ENCODE assay signal across 12 mouse cellular contexts in the genomic region with DNA sequence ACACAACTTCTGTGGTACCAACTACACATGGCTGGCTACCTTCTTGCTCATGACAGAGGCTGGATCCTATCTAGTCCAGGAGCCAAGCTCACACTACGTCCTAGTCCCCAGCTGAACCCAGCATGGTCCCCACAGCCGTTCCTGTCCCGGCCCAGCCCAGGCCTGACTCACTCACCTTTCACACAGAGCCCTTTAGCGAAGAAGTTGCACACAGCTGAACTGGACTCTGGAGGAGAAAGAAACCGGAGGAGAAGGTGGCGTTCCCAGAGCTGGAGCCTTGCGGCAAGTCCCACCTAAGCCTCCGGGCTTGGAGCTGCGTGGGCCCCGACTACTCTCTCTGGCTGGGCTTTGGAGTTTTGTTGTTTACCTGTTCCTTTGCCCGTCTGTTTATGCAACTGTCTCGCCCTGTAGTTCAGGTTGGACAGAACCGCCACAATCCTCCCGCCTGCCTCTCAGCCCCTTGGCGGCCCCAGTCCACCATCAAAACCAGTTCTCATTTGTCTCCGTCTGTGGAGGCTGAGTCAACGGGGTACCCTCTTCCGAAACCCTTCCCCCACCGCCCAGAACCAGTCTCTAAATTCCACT. TPM values are rescaled to one million over a fixed set of nuclear protein-coding genes. Genes with fewer than 3 reads are reported as not detected.
A peak's percentile ranks its signal among the peaks of the same experiment; 100 is the strongest.
DNase-seq lines count a peak whose midpoint lies in the region; ATAC-seq lines count a peak whose summit lies in the region.
"Had no signal": no experiment of that assay in that cellular context is flagged by ENCODE, and none has a peak within 500 bp of the region (broad histone marks: within the 10 kb centered on the region; RNA-seq: fewer than 3 reads in every experiment).

No protein-coding gene starts in this region.

- WGBS in heart, embryonic 15.5 days: 61% methylated on average over 19 of the region's 19 CpGs
- WGBS in limb, embryonic 11.5 days: 44% methylated on average over 19 of the region's 19 CpGs

- no peak overlapping the region for H3K4me2 ChIP-seq in heart, embryonic 15.5 days
- no peak overlapping the region for H3K4me2 ChIP-seq in limb, embryonic 11.5 days (ENCODE audit: low read depth, severe bottlenecking)

- ATAC-seq in heart, embryonic 15.5 days (replicated peaks; ENCODE audit: insufficient number of reproducible peaks, insufficient read depth, low FRiP score, low read depth): no peak
- no peak for ATAC-seq in limb, embryonic 11.5 days (ENCODE audit: insufficient number of reproducible peaks, low FRiP score, low TSS enrichment, low read depth)

- peaks cover 21% of the 10 kb centered on the region for H3K4me1 ChIP-seq in heart, embryonic 15.5 days (replicated peaks)
- peaks cover 22% of the 10 kb centered on the region for H3K4me1 ChIP-seq in limb, embryonic 11.5 days (ENCODE audit: control insufficient read depth, insufficient read depth, low read length)

- H3K27me3 ChIP-seq in heart, embryonic 15.5 days: no peaks in the 10 kb centered on the region
- no peaks in the 10 kb centered on the region for H3K27me3 ChIP-seq in limb, embryonic 11.5 days (ENCODE audit: control insufficient read depth, insufficient read depth, low read length)

- no peak for DNase-seq in heart, adult 18-20 months
- peak; percentile 21 for DNase-seq in retina, postnatal 1 day
- no peak for DNase-seq in retina, embryonic 14.5 days (ENCODE audit: low spot score)
- DNase-seq in ZHBTc4 (ENCODE audit: low read depth, low spot score): peak; percentile 44
- no peak for DNase-seq in limb, embryonic 11.5 days (ENCODE audit: low spot score)
- no peak for DNase-seq in left cerebral cortex, adult 18-20 months (ENCODE audit: low spot score in 2 of 2)
- DNase-seq: cerebellum, postnatal 14 days; gastrocnemius, postnatal 14 days had no signal

- no peaks in the 10 kb centered on the region for H3K9me3 ChIP-seq in heart, embryonic 15.5 days (replicated peaks)
- H3K9me3 ChIP-seq in limb, embryonic 11.5 days (ENCODE audit: control insufficient read depth, low read length): no peaks in the 10 kb centered on the region

- H3K4me3 ChIP-seq in heart, embryonic 15.5 days: peak overlapping the region; percentile 17; the same call in 1 of the 2 replicates
- H3K4me3 ChIP-seq in limb, embryonic 11.5 days (ENCODE audit: low read depth, low read length): no peak overlapping the region
- H3K4me3 ChIP-seq: erythroblast, embryonic 14.5 days; left cerebral cortex, adult 2 months had no signal

- no peak overlapping the region for H3K9ac ChIP-seq in heart, embryonic 15.5 days
- H3K9ac ChIP-seq in limb, embryonic 11.5 days (ENCODE audit: low read length): peak overlapping the region; percentile 34; the same call in 1 of the 2 replicates
- H3K9ac ChIP-seq: liver, embryonic 14.5 days had no signal

- H3K27ac ChIP-seq in heart, embryonic 15.5 days: no peak overlapping the region
- no peak overlapping the region for H3K27ac ChIP-seq in limb, embryonic 11.5 days (replicated peaks; ENCODE audit: low read depth, low read length)
- H3K27ac ChIP-seq: left cerebral cortex, adult 2 months; liver, embryonic 14.5 days had no signal

- no peaks in the 10 kb centered on the region for H3K36me3 ChIP-seq in heart, embryonic 15.5 days
- no peaks in the 10 kb centered on the region for H3K36me3 ChIP-seq in limb, embryonic 11.5 days (ENCODE audit: control insufficient read depth, insufficient read depth, low read length)

RNA-seq across cellular contexts. Expression of gene Cpsf4l, which starts 1.1 kb away (rescaled TPM):
- 0.74 and 5.1 TPM in 2 replicates for polyA plus RNA-seq in heart, embryonic 15.5 days (2015; fragmentation: Nextera tagmentation; extraction: Ambion mirVana)
- not detected for total RNA-seq in heart, adult 18-20 months (2021)
- 0.51 and 0.54 TPM in 2 replicates for polyA plus RNA-seq in limb, embryonic 11.5 days (2014; fragmentation: Nextera tagmentation; extraction: Ambion mirVana)
- under 1 TPM in 1 of 2 experiments, not detected in 1; 0.35 TPM for total RNA-seq in left cerebral cortex, adult 18-20 months (2021)
- total RNA-seq: gastrocnemius, postnatal 14 days; left cerebral cortex, adult 2 months had no signal
- polyA plus RNA-seq: erythroblast, embryonic 14.5 days had no signal

RNA-seq across cellular contexts. Expression of gene D11Wsu47e, which starts 24.5 kb away (rescaled TPM):
- 13.8 and 16.9 TPM in 2 replicates for polyA plus RNA-seq in heart, embryonic 15.5 days (2015; fragmentation: Nextera tagmentation; extraction: Ambion mirVana)
- 1 to 10 TPM; 7.0 to 7.8 TPM for total RNA-seq in heart, adult 18-20 months (2021)
- polyA plus RNA-seq in limb, embryonic 11.5 days (2014; fragmentation: Nextera tagmentation; extraction: Ambion mirVana): 24.0 and 26.1 TPM in 2 replicates
- total RNA-seq in left cerebral cortex, adult 18-20 months (2021): 10 to 100 TPM; 12.1 to 12.8 TPM

RNA-seq across cellular contexts. Expression of gene Fam104a, which starts 24.8 kb away (rescaled TPM):
- polyA plus RNA-seq in heart, embryonic 15.5 days (2015; fragmentation: Nextera tagmentation; extraction: Ambion mirVana): 33.5 and 37.9 TPM in 2 replicates
- 10 to 100 TPM; 16.0 to 16.7 TPM for total RNA-seq in heart, adult 18-20 months (2021)
- 53.0 and 54.2 TPM in 2 replicates for polyA plus RNA-seq in limb, embryonic 11.5 days (2014; fragmentation: Nextera tagmentation; extraction: Ambion mirVana)
- total RNA-seq in left cerebral cortex, adult 18-20 months (2021): 10 to 100 TPM; 31.8 to 33.9 TPM

RNA-seq across cellular contexts. Expression of gene Cdc42ep4, which starts 43.0 kb away (rescaled TPM):
- 21.2 and 32.3 TPM in 2 replicates for polyA plus RNA-seq in heart, embryonic 15.5 days (2015; fragmentation: Nextera tagmentation; extraction: Ambion mirVana)
- 10 to 100 TPM; 19.1 to 23.8 TPM for total RNA-seq in heart, adult 18-20 months (2021)
- 74.3 and 75.4 TPM in 2 replicates for polyA plus RNA-seq in limb, embryonic 11.5 days (2014; fragmentation: Nextera tagmentation; extraction: Ambion mirVana)
- 10 to 100 TPM; 26.6 to 28.8 TPM for total RNA-seq in left cerebral cortex, adult 18-20 months (2021)

RNA-seq across cellular contexts. Expression of gene Slc39a11, which starts 58.8 kb away (rescaled TPM):
- 13.4 and 17.9 TPM in 2 replicates for polyA plus RNA-seq in heart, embryonic 15.5 days (2015; fragmentation: Nextera tagmentation; extraction: Ambion mirVana)
- 1 to 10 TPM; 3.3 to 4.8 TPM for total RNA-seq in heart, adult 18-20 months (2021)
- 12.2 and 14.9 TPM in 2 replicates for polyA plus RNA-seq in limb, embryonic 11.5 days (2014; fragmentation: Nextera tagmentation; extraction: Ambion mirVana)
- 10 to 100 TPM; 13.9 to 15.3 TPM for total RNA-seq in left cerebral cortex, adult 18-20 months (2021)

Comparison
In these comparisons a context has a peak if more than half of its experiments do, and no peak if none do; other contexts are left out.
1. DNase-seq: peak in retina, postnatal 1 day (single experiment) and ZHBTc4 (single experiment); none in heart, adult 18-20 months (0 of 2), retina, embryonic 14.5 days (single experiment), limb, embryonic 11.5 days (single experiment) and left cerebral cortex, adult 18-20 months (0 of 2).